20 mouse cellular contexts compared by ENCODE assay signal in the genomic region with DNA sequence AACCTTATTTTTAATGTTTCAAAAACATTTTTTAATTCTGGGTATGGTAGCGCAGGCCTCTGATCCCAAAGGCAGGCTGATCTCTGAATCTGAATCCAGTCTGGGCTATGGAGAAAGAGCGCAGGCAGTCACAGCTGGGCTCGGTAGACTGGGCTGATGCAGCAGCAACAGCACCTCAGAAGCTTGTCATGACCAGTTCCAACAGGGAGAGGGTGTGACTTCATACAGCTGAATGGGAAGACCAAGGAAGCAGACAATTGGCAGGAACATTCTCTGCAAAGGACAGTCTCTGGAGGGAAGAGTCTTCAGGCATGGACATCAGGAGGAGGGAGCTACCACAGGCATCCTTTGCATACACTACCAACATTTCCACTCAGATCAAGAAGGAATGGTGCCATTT.
"Had no signal": no experiment of that assay in that cellular context is flagged by ENCODE, and none has a peak within 500 bp of the region (broad histone marks: within the 10 kb centered on the region; RNA-seq: fewer than 3 reads in every experiment).

No protein-coding gene starts in this region.

- H3K9me3 ChIP-seq: kidney, embryonic 15.5 days; limb, embryonic 12.5 days; limb, embryonic 15.5 days; midbrain, embryonic 10.5 days; neural tube, embryonic 13.5 days had no signal

- H3K4me3 ChIP-seq: kidney, embryonic 15.5 days; limb, embryonic 12.5 days; limb, embryonic 15.5 days; midbrain, embryonic 10.5 days; myocyte; neural tube, embryonic 13.5 days had no signal

- H3K4me1 ChIP-seq: kidney, embryonic 15.5 days; limb, embryonic 12.5 days; limb, embryonic 15.5 days; midbrain, embryonic 10.5 days; neural tube, embryonic 13.5 days had no signal

- H3K9ac ChIP-seq: kidney, embryonic 15.5 days; limb, embryonic 12.5 days; limb, embryonic 15.5 days; liver, embryonic 14.5 days; liver, postnatal 0 days; lung, embryonic 14.5 days; neural tube, embryonic 13.5 days had no signal

- H3K27me3 ChIP-seq: kidney, embryonic 15.5 days; limb, embryonic 12.5 days; limb, embryonic 15.5 days; neural tube, embryonic 13.5 days had no signal

- H3K27ac ChIP-seq: kidney, embryonic 15.5 days; limb, embryonic 12.5 days; limb, embryonic 15.5 days; liver, embryonic 14.5 days; macrophage; midbrain, embryonic 10.5 days; neural tube, embryonic 13.5 days had no signal

- H3K4me2 ChIP-seq: kidney, embryonic 15.5 days; limb, embryonic 12.5 days; limb, embryonic 15.5 days; liver, embryonic 11.5 days; lung, embryonic 14.5 days; neural tube, embryonic 13.5 days had no signal

- DNase-seq: kidney, adult 11 months; kidney, adult 8-10 months; kidney, postnatal 10 days; kidney, postnatal 36 days; left cerebral cortex, postnatal 4 days; liver, postnatal 0 days; lung, embryonic 14.5 days; midbrain, embryonic 14.5 days; thymus, adult 18-20 months; thymus, postnatal 36 days had no signal

- ATAC-seq: liver, postnatal 0 days; lung, postnatal 0 days had no signal
